Mouse (Mus musculus): Measurements from ENCODE around the gene Dhrs4. TPM values are rescaled to one million over a fixed set of nuclear protein-coding genes. Genes with fewer than 3 reads are reported as not detected.
A peak's percentile ranks its signal among the peaks of the same experiment; 100 is the strongest.

Dhrs4 gene
- total RNA-seq, 4 experiments from 2014 or later = 22.2 to 45.2 (median 34.7) TPM

- DNase-seq (ENCODE audit: low spot score in 2 of 2) = no peak
These were observed 6.0 kb downstream of the Dhrs4 start for GRCm38 (mm10) chr14:55484430-55485085.

GRCm38 (mm10) chr14:55486836-55487235 lies 8.3 kb downstream of the Dhrs4 start:
- no peak for DNase-seq (ENCODE audit: low spot score in 2 of 2)

- peak in 1 of 2 experiments; percentile 40 for DNase-seq (ENCODE audit: low spot score in 2 of 2)
These were observed 12.0 kb downstream of the Dhrs4 start, which contains the start of gene Carmil3 for GRCm38 (mm10) chr14:55490361-55491201. Gene Carmil3 (plus strand): TSS chr14:55490651.

GRCm38 (mm10) chr14:55491291-55491833 lies 12.8 kb downstream of the Dhrs4 start:
- DNase-seq (ENCODE audit: low spot score in 2 of 2) = peak in 1 of 2 experiments; percentile 23

- DNase-seq (ENCODE audit: low spot score in 2 of 2) = no peak
These were observed 13.5 kb downstream of the Dhrs4 start for GRCm38 (mm10) chr14:55492103-55492502.

GRCm38 (mm10) chr14:55495509-55496240 lies 17.1 kb downstream of the Dhrs4 start:
- DNase-seq (ENCODE audit: low spot score in 2 of 2) = no peak

GRCm38 (mm10) chr14:55496761-55497448 lies 18.3 kb downstream of the Dhrs4 start:
- DNase-seq (ENCODE audit: low spot score in 2 of 2) = no peak

- peak; percentile 52 to 63 for DNase-seq (ENCODE audit: low spot score in 2 of 2)
These were observed 18.9 kb downstream of the Dhrs4 start for GRCm38 (mm10) chr14:55497449-55497821.

- DNase-seq (ENCODE audit: low spot score in 2 of 2) = no peak
These were observed 27.1 kb downstream of the Dhrs4 start for GRCm38 (mm10) chr14:55505612-55506011.

- no peak for DNase-seq (ENCODE audit: low spot score in 2 of 2)
These were observed 29.2 kb downstream of the Dhrs4 start for GRCm38 (mm10) chr14:55507801-55508200.

GRCm38 (mm10) chr14:55509540-55509939 lies 31.0 kb downstream of the Dhrs4 start:
- DNase-seq (ENCODE audit: low spot score in 2 of 2) = no peak

GRCm38 (mm10) chr14:55510125-55510731 lies 31.7 kb downstream of the Dhrs4 start, which contains the start of gene Cpne6:
Gene Cpne6 (plus strand): TSS chr14:55510445.
- DNase-seq (ENCODE audit: low spot score in 2 of 2) = no peak

- no peak for DNase-seq (ENCODE audit: low spot score in 2 of 2)
These were observed 32.5 kb downstream of the Dhrs4 start for GRCm38 (mm10) chr14:55511037-55511436.

GRCm38 (mm10) chr14:55513927-55514326 lies 35.4 kb downstream of the Dhrs4 start:
- DNase-seq (ENCODE audit: low spot score in 2 of 2) = no peak

GRCm38 (mm10) chr14:55515846-55516245 lies 37.3 kb downstream of the Dhrs4 start:
- DNase-seq (ENCODE audit: low spot score in 2 of 2) = no peak

GRCm38 (mm10) chr14:55518897-55519296 lies 40.3 kb downstream of the Dhrs4 start:
- DNase-seq (ENCODE audit: low spot score in 2 of 2) = no peak

- no peak for DNase-seq (ENCODE audit: low spot score in 2 of 2)
These were observed 41.0 kb downstream of the Dhrs4 start for GRCm38 (mm10) chr14:55519604-55520003.

GRCm38 (mm10) chr14:55520451-55521361 lies 42.1 kb downstream of the Dhrs4 start:
- DNase-seq (ENCODE audit: low spot score in 2 of 2) = no peak

GRCm38 (mm10) chr14:55524062-55524461 lies 45.5 kb downstream of the Dhrs4 start:
- DNase-seq (ENCODE audit: low spot score in 2 of 2) = no peak

All from gastrocnemius, adult 8-10 months (tissue).